Mouse (Mus musculus) hindbrain, embryonic 16.5 days (tissue): ENCODE measurements at regions not wholly inside any gene's neighbourhood (a gene's known extent, or its start where the extent isn't known, plus 50 kb on each side); places are given as distances from the start of the nearest gene placed in this dataset.

Experiments
- ATAC-seq: fragments of 200-750 bp; cut with Nextera tagmentation; 2 replicates; pipeline ENCODE4 v1.8.0; 2017; ENCODE audit warnings: moderate TSS enrichment, moderate library complexity
- H3K27ac ChIP-seq: fragments of 300-500 bp; sonication (generic); 2 replicates; pipeline ENCODE4 v1.5.1; 2014; ENCODE audit warnings: low read depth, mild to moderate bottlenecking, control low read depth, low read length, moderate library complexity
- H3K27me3 ChIP-seq: fragments of 300-500 bp; sonication (generic); replicated peaks from 2 replicates; pipeline ENCODE4 v1.6.1; 2014; ENCODE audit warnings: low read length; ENCODE audit not compliant: control insufficient read depth, insufficient read depth
- H3K36me3 ChIP-seq: fragments of 300-500 bp; sonication (generic); 2 replicates; pipeline ENCODE4 v1.6.1; 2014; ENCODE audit warnings: mild to moderate bottlenecking, low read length, moderate library complexity, mixed read lengths; ENCODE audit not compliant: control insufficient read depth, insufficient read depth
- H3K4me1 ChIP-seq: fragments of 300-500 bp; sonication (generic); 2 replicates; pipeline ENCODE4 v1.6.1; 2014; ENCODE audit warnings: low read depth, low read length; ENCODE audit not compliant: control insufficient read depth, insufficient read depth
- H3K4me2 ChIP-seq: fragments of 300-500 bp; sonication (generic); 2 replicates; pipeline ENCODE4 v1.6.1; 2014; ENCODE audit warnings: mild to moderate bottlenecking, low read length, control low read depth, moderate library complexity
- H3K4me3 ChIP-seq: fragments of 300-500 bp; sonication (generic); 2 replicates; pipeline ENCODE4 v1.5.1; 2014; ENCODE audit warnings: mild to moderate bottlenecking, low read length, control low read depth, moderate library complexity
- H3K9ac ChIP-seq: fragments of 300-500 bp; sonication (generic); 2 replicates; pipeline ENCODE4 v1.6.1; 2014; ENCODE audit warnings: low read depth, mild to moderate bottlenecking, control low read depth, low read length, moderate library complexity
- H3K9me3 ChIP-seq: fragments of 300-500 bp; sonication (generic); 2 replicates; pipeline ENCODE4 v1.6.1; 2014; ENCODE audit warnings: mild to moderate bottlenecking, low read length, moderate library complexity; ENCODE audit not compliant: control insufficient read depth
- WGBS: fragments of 180-500 bp; shearing (Covaris S2); extraction: QIAGEN DNeasy Blood & Tissue Kit; methylation state at CpG from one replicate; pipeline ENCODE4 v1.1.7; 2014; 5-methylcytosine and 5-hydroxymethylcytosine counted together

- Histone ChIP-seq H3K27ac (no peak overlapping the region), H3K9ac (no peak overlapping the region), H3K4me1 (no peaks in the 10 kb centered on the region), H3K36me3 (no peaks in the 10 kb centered on the region), H3K4me2 (no peak overlapping the region), H3K4me3 (no peak overlapping the region), H3K9me3 (no peaks in the 10 kb centered on the region), H3K27me3 (no peaks in the 10 kb centered on the region)
- ATAC-seq = no peak
Measured at GRCm38 (mm10) chr15:67888548-67888947, 1387.8 kb upstream of the Lrrc6 start.

- Histone ChIP-seq H3K9me3 (no peaks in the 10 kb centered on the region), H3K36me3 (no peaks in the 10 kb centered on the region), H3K4me2 (no peak overlapping the region), H3K9ac (no peak overlapping the region), H3K27ac (no peak overlapping the region), H3K27me3 (no peaks in the 10 kb centered on the region), H3K4me3 (no peak overlapping the region), H3K4me1 (no peaks in the 10 kb centered on the region)
- ATAC-seq = no peak
- WGBS = 42% methylated on average over 1 of the region's 1 CpGs
Measured at GRCm38 (mm10) chr15:67855291-67855690, 1354.6 kb upstream of the Lrrc6 start.

DNA sequence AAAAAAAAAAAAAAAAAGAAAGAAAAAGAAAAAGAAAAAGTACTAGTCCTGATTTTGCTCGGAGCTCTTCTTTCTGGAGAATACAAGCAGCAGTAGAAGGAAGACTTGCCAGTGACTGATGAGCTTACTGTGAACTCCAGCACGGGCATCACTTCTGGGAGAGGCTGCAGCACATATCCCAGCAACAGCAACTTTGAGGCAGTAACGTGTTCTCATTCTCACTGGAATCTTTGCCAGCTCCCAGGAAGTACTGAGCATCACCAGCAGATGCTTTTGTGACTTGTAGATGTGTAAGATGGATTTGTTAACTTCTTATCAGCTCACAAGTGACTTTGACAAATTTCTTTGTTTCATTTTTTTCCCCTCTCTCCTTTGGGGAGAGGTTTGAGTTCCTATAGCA lies 1349.4 kb upstream of the Lrrc6 start:
- no peak overlapping the region for H3K4me3 ChIP-seq
- no peak overlapping the region for H3K27ac ChIP-seq
- H3K9ac ChIP-seq = no peak overlapping the region
- no peaks in the 10 kb centered on the region for H3K36me3 ChIP-seq
- WGBS = 50% methylated on average over 3 of the region's 3 CpGs
- no peaks in the 10 kb centered on the region for H3K4me1 ChIP-seq
- H3K4me2 ChIP-seq = no peak overlapping the region
- no peak for ATAC-seq
- no peaks in the 10 kb centered on the region for H3K27me3 ChIP-seq
- H3K9me3 ChIP-seq = no peaks in the 10 kb centered on the region

- H3K9ac ChIP-seq = no peak overlapping the region
- H3K4me3 ChIP-seq = no peak overlapping the region
- no peaks in the 10 kb centered on the region for H3K27me3 ChIP-seq
- no peak overlapping the region for H3K27ac ChIP-seq
- 79% methylated on average over 2 of the region's 2 CpGs for WGBS
- no peaks in the 10 kb centered on the region for H3K9me3 ChIP-seq
- H3K4me1 ChIP-seq = no peaks in the 10 kb centered on the region
- no peaks in the 10 kb centered on the region for H3K36me3 ChIP-seq
- H3K4me2 ChIP-seq = no peak overlapping the region
- ATAC-seq = no peak
Measured at GRCm38 (mm10) chr15:67845707-67846106, 1345.0 kb upstream of the Lrrc6 start.

- Histone ChIP-seq H3K27ac (no peak overlapping the region), H3K4me2 (no peak overlapping the region), H3K27me3 (no peaks in the 10 kb centered on the region), H3K4me3 (no peak overlapping the region), H3K4me1 (no peaks in the 10 kb centered on the region), H3K36me3 (no peaks in the 10 kb centered on the region), H3K9ac (no peak overlapping the region), H3K9me3 (no peaks in the 10 kb centered on the region)
- 84% methylated on average over 3 of the region's 3 CpGs for WGBS
- no peak for ATAC-seq
Measured at GRCm38 (mm10) chr15:67840671-67841070, 1340.0 kb upstream of the Lrrc6 start.

DNA sequence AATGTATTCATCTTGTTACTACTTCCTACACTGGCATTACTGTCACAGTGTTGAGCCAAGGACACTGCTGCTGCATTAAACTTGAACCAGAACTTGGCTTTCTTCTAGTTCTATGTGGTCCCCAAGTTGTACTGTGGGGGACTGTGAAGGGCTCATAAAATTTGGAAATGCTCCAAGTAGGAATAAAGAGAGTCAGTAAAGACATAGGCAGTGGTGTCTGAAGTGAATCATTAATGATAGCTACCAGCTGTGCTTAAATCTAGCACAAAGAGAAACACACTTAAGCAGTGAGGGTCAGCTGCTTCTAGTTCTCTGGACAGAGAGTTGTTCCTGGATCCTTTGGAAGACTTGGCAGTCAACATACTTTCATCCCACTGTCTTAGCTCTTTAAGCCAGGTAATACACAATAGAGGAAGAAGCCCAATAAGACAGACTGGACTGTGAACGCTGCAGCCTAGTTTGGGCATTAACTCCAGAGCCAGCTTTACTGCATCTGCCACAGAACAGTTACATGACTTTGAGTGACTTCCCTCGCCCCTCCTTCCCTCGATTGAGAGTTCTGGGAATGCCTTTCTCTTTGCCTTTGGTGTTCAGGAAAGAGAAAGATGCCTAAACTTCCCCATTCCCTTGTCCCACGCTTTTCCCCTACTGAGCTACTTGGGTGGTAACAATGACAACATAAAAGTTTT lies 1325.2 kb upstream of the Lrrc6 start:
- Histone ChIP-seq H3K4me2 (no peak overlapping the region), H3K36me3 (no peaks in the 10 kb centered on the region), H3K4me1 (no peaks in the 10 kb centered on the region), H3K9me3 (no peaks in the 10 kb centered on the region), H3K9ac (no peak overlapping the region), H3K27ac (no peak overlapping the region), H3K27me3 (no peaks in the 10 kb centered on the region), H3K4me3 (no peak overlapping the region)
- no peak for ATAC-seq
- WGBS = 79% methylated on average over 4 of the region's 4 CpGs

GRCm38 (mm10) chr15:67823226-67823625 lies 1322.5 kb upstream of the Lrrc6 start:
- Histone ChIP-seq H3K36me3 (no peaks in the 10 kb centered on the region), H3K9ac (no peak overlapping the region), H3K4me2 (no peak overlapping the region), H3K27me3 (no peaks in the 10 kb centered on the region), H3K4me1 (no peaks in the 10 kb centered on the region), H3K27ac (no peak overlapping the region), H3K9me3 (no peaks in the 10 kb centered on the region), H3K4me3 (no peak overlapping the region)
- 55% methylated on average over 3 of the region's 3 CpGs for WGBS
- no peak for ATAC-seq

- no peak overlapping the region for H3K4me2 ChIP-seq
- H3K9me3 ChIP-seq = no peaks in the 10 kb centered on the region
- WGBS = 78% methylated on average over 1 of the region's 1 CpGs
Measured at GRCm38 (mm10) chr15:67799871-67800270, 1299.2 kb upstream of the Lrrc6 start.

GRCm38 (mm10) chr15:67795578-67795977 lies 1294.9 kb upstream of the Lrrc6 start:
- ATAC-seq = no peak
- H3K27ac ChIP-seq = no peak overlapping the region

More at GRCm38 (mm10) chr15:67799871-67800270, 1299.2 kb upstream of the Lrrc6 start:
- no peak overlapping the region for H3K9ac ChIP-seq
- no peak overlapping the region for H3K4me3 ChIP-seq
- no peaks in the 10 kb centered on the region for H3K27me3 ChIP-seq
- H3K4me1 ChIP-seq = no peaks in the 10 kb centered on the region
- H3K27ac ChIP-seq = no peak overlapping the region
- no peaks in the 10 kb centered on the region for H3K36me3 ChIP-seq
- ATAC-seq = no peak

DNA sequence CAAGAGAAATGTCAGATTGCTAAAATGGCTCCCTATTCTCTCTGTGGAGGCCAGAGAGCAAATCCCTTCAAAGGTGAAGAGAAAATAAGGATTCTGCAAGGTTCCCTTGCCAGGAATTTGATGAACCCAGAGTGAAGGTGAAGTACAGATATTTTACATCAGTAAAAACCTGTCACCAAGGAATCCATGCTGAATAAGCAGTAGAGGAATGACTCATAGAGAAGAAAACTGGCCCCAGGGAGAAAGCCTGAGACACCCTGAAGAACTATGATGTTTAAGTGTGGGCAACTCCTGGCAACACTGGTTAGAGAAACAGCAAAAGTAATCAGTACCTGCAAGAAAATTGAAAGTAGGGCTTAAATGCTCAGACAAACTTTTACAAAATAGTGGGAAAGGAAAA lies 1292.1 kb upstream of the Lrrc6 start:
- Histone ChIP-seq H3K27me3 (no peaks in the 10 kb centered on the region), H3K27ac (no peak overlapping the region), H3K4me1 (no peaks in the 10 kb centered on the region), H3K36me3 (no peaks in the 10 kb centered on the region), H3K9me3 (no peaks in the 10 kb centered on the region), H3K9ac (no peak overlapping the region), H3K4me3 (no peak overlapping the region), H3K4me2 (no peak overlapping the region)
- ATAC-seq = no peak

More at GRCm38 (mm10) chr15:67795578-67795977, 1294.9 kb upstream of the Lrrc6 start:
- no peaks in the 10 kb centered on the region for H3K4me1 ChIP-seq
- no peak overlapping the region for H3K4me2 ChIP-seq
- no peak overlapping the region for H3K4me3 ChIP-seq
- H3K9me3 ChIP-seq = no peaks in the 10 kb centered on the region
- no peak overlapping the region for H3K9ac ChIP-seq
- no peaks in the 10 kb centered on the region for H3K36me3 ChIP-seq
- WGBS = 84% methylated on average over 2 of the region's 2 CpGs
- H3K27me3 ChIP-seq = no peaks in the 10 kb centered on the region
